8 mouse cellular contexts compared by ENCODE assay signal in genomic region chr11:65197280-65197679, GRCm38 (mm10). TPM values are rescaled to one million over a fixed set of nuclear protein-coding genes. Genes with fewer than 3 reads are reported as not detected.
DNase-seq lines count a peak whose midpoint lies in the region; ATAC-seq lines count a peak whose summit lies in the region.

No protein-coding gene starts in this region.

- no peaks in the 10 kb centered on the region for H3K9me3 ChIP-seq in hindbrain, embryonic 10.5 days
- H3K9me3 ChIP-seq in hindbrain, embryonic 13.5 days = no peaks in the 10 kb centered on the region
- H3K9me3 ChIP-seq in heart, embryonic 15.5 days (replicated peaks) = no peaks in the 10 kb centered on the region

- H3K36me3 ChIP-seq in hindbrain, embryonic 10.5 days = no peaks in the 10 kb centered on the region
- no peaks in the 10 kb centered on the region for H3K36me3 ChIP-seq in hindbrain, embryonic 13.5 days
- peaks cover 81% of the 10 kb centered on the region for H3K36me3 ChIP-seq in heart, embryonic 15.5 days
- H3K36me3 ChIP-seq in splenic B cell, adult 2 months (ENCODE audit: control insufficient read depth, insufficient read depth, low read length, poor library complexity, severe bottlenecking) = no peaks in the 10 kb centered on the region

- no peak overlapping the region for H3K9ac ChIP-seq in hindbrain, embryonic 13.5 days
- no peak overlapping the region for H3K9ac ChIP-seq in heart, embryonic 15.5 days

- peaks cover 7% of the 10 kb centered on the region; the same call in 1 of the 2 replicates for H3K4me1 ChIP-seq in hindbrain, embryonic 10.5 days (replicated peaks)
- H3K4me1 ChIP-seq in hindbrain, embryonic 13.5 days (replicated peaks) = no peaks in the 10 kb centered on the region; the same call in 1 of the 2 replicates
- peaks cover 5% of the 10 kb centered on the region; the same call in 1 of the 2 replicates for H3K4me1 ChIP-seq in heart, embryonic 15.5 days (replicated peaks)

- no peak for ATAC-seq in hindbrain, embryonic 13.5 days (ENCODE audit: low FRiP score)
- ATAC-seq in heart, embryonic 15.5 days (replicated peaks; ENCODE audit: insufficient number of reproducible peaks, insufficient read depth, low FRiP score, low read depth) = no peak

- peak; percentile 57 for DNase-seq in hindbrain, embryonic 10.5 days (ENCODE audit: low spot score)
- peak; percentile 54 for DNase-seq in adrenal gland, postnatal 25 days
- peak; percentile 60 for DNase-seq in embryo, embryonic 11.5 days (ENCODE audit: low read depth, low spot score)
- peak; percentile 82 to 85 for DNase-seq in layer of hippocampus, postnatal 10 days (ENCODE audit: low spot score in 2 of 2)
- DNase-seq in mesoderm, embryonic 11.5 days (ENCODE audit: low read depth, low spot score) = peak; percentile 81
- peak; percentile 4 for DNase-seq in splenic B cell, adult 2 months (ENCODE audit: low read depth, low spot score)

- no peak overlapping the region for H3K27ac ChIP-seq in hindbrain, embryonic 10.5 days
- no peak overlapping the region for H3K27ac ChIP-seq in hindbrain, embryonic 13.5 days
- peak overlapping the region; percentile 39; the same call in 1 of the 2 replicates for H3K27ac ChIP-seq in heart, embryonic 15.5 days

- WGBS in hindbrain, embryonic 10.5 days = 5% methylated on average over 3 of the region's 3 CpGs
- 4% methylated on average over 3 of the region's 3 CpGs for WGBS in hindbrain, embryonic 13.5 days
- WGBS in heart, embryonic 15.5 days = 4% methylated on average over 3 of the region's 3 CpGs

- H3K4me2 ChIP-seq in hindbrain, embryonic 13.5 days = no peak overlapping the region
- no peak overlapping the region for H3K4me2 ChIP-seq in heart, embryonic 15.5 days

- H3K27me3 ChIP-seq in hindbrain, embryonic 10.5 days (ENCODE audit: insufficient read depth, poor library complexity, severe bottlenecking) = no peaks in the 10 kb centered on the region
- no peaks in the 10 kb centered on the region for H3K27me3 ChIP-seq in hindbrain, embryonic 13.5 days
- no peaks in the 10 kb centered on the region for H3K27me3 ChIP-seq in heart, embryonic 15.5 days
- no peaks in the 10 kb centered on the region for H3K27me3 ChIP-seq in splenic B cell, adult 2 months (ENCODE audit: control insufficient read depth, insufficient read depth, low read length, poor library complexity, severe bottlenecking)

- H3K4me3 ChIP-seq in hindbrain, embryonic 10.5 days = no peak overlapping the region
- no peak overlapping the region for H3K4me3 ChIP-seq in hindbrain, embryonic 13.5 days
- no peak overlapping the region for H3K4me3 ChIP-seq in heart, embryonic 15.5 days

RNA-seq across cellular contexts. Expression of gene Arhgap44, which starts 34.5 kb away (rescaled TPM):
- 4.5 and 4.8 TPM in 2 replicates for polyA plus RNA-seq in hindbrain, embryonic 10.5 days (2016; fragmentation: Nextera tagmentation; extraction: Ambion mirVana)
- 9.3 and 9.9 TPM in 2 replicates for polyA plus RNA-seq in hindbrain, embryonic 13.5 days (2015; fragmentation: Nextera tagmentation; extraction: Ambion mirVana)
- 7.8 and 8.4 TPM in 2 replicates for total RNA-seq in adrenal gland, postnatal 25 days (2021)
- 10.5 and 12.9 TPM in 2 replicates for polyA plus RNA-seq in heart, embryonic 15.5 days (2015; fragmentation: Nextera tagmentation; extraction: Ambion mirVana)
- 100 to 1,000 TPM in 1 of 2 experiments, 10 to 100 TPM in 1; 98.4 to 100 TPM for total RNA-seq in layer of hippocampus, postnatal 10 days (2021)

RNA-seq across cellular contexts. Expression of gene 1700086D15Rik, which starts 37.6 kb away (rescaled TPM):
- polyA plus RNA-seq in hindbrain, embryonic 10.5 days (2016; fragmentation: Nextera tagmentation; extraction: Ambion mirVana) = not detected in 2 replicates
- 0.30 TPM in 1 of 2 replicates, not detected in the other for polyA plus RNA-seq in hindbrain, embryonic 13.5 days (2015; fragmentation: Nextera tagmentation; extraction: Ambion mirVana)
- 0.86 TPM in 1 of 2 replicates, not detected in the other for total RNA-seq in adrenal gland, postnatal 25 days (2021)
- polyA plus RNA-seq in heart, embryonic 15.5 days (2015; fragmentation: Nextera tagmentation; extraction: Ambion mirVana) = 0.11 TPM in 1 of 2 replicates, not detected in the other
- total RNA-seq in layer of hippocampus, postnatal 10 days (2021) = 1 to 10 TPM; 2.9 to 4.8 TPM

Comparison
In these comparisons a context has a peak if more than half of its experiments do, and no peak if none do; other contexts are left out.
1. DNase-seq: peak in every context shown above with its lines; median percentile 84 in layer of hippocampus, postnatal 10 days; 81 in mesoderm, embryonic 11.5 days; 60 in embryo, embryonic 11.5 days; 57 in hindbrain, embryonic 10.5 days; 54 in adrenal gland, postnatal 25 days; 4 in splenic B cell, adult 2 months.